Mouse (Mus musculus): Measurements from ENCODE around the gene Zfp3.

Gene Zfp3

GRCm38 (mm10) chr11:70809011-70809410, 45.0 kb downstream of the Zfp3 start:
- DNase-seq, result no peak

GRCm38 (mm10) chr11:70811041-70811440, 47.0 kb downstream of the Zfp3 start:
- no peak for DNase-seq

GRCm38 (mm10) chr11:70811471-70812240, 47.6 kb downstream of the Zfp3 start:
- no peak for DNase-seq

GRCm38 (mm10) chr11:70812365-70812764, 48.4 kb downstream of the Zfp3 start, which contains the start of gene Scimp:
Gene Scimp, minus strand, starts transcription at chr11:70812586.
- no peak for DNase-seq

GRCm38 (mm10) chr11:70815071-70815470, 51.1 kb downstream of the Zfp3 start:
- DNase-seq, result no peak

- peak; percentile 70 for DNase-seq
These were observed 51.6 kb downstream of the Zfp3 start for GRCm38 (mm10) chr11:70815498-70816078.

- DNase-seq, result no peak
These were observed 52.8 kb downstream of the Zfp3 start for GRCm38 (mm10) chr11:70816770-70817169.

- no peak for DNase-seq
These were observed 56.1 kb downstream of the Zfp3 start for GRCm38 (mm10) chr11:70820120-70820519.

- peak; percentile 47 for DNase-seq
These were observed 58.0 kb downstream of the Zfp3 start for GRCm38 (mm10) chr11:70821728-70822591.
